23 mouse cellular contexts compared by ENCODE assay signal in the genomic region with DNA sequence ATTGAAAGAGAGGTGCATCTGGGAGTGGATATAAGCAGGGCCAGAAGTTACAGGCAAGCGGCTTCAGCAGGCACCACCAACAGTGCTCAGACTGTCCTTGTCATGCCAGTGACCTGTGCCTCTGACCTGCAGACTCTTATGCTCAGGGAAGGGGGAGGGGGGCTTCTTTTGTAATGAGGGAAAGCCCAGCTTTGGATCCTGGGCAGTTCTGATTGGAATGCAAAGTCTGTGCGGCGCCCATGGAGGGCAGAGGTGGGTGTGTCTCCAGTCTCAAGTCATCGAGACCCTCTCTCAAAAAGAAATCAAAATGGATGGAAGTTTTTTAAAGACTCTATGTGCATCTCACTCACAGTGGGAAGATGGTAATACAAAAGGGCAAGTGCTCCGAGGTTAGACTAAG. TPM values are rescaled to one million over a fixed set of nuclear protein-coding genes. Genes with fewer than 3 reads are reported as not detected.
DNase-seq lines count a peak whose midpoint lies in the region; TF ChIP-seq lines count a peak whose summit lies in the region.
"Had no signal": no experiment of that assay in that cellular context is flagged by ENCODE, and none has a peak within 500 bp of the region (broad histone marks: within the 10 kb centered on the region; RNA-seq: fewer than 3 reads in every experiment).

No protein-coding gene starts in this region.

- no peaks in the 10 kb centered on the region for H3K36me3 ChIP-seq in E14TG2a.4 (ENCODE audit: insufficient read depth, low read length)
- H3K36me3 ChIP-seq in ES-Bruce4 (ENCODE audit: control insufficient read depth, insufficient read depth, low read length, poor library complexity, severe bottlenecking) = no peaks in the 10 kb centered on the region
- H3K36me3 ChIP-seq in ES-E14 (ENCODE audit: control insufficient read depth, insufficient read depth, low read length, poor library complexity, severe bottlenecking) = no peaks in the 10 kb centered on the region
- no peaks in the 10 kb centered on the region for H3K36me3 ChIP-seq in forebrain, embryonic 10.5 days (replicated peaks)
- H3K36me3 ChIP-seq: embryonic facial prominence, embryonic 13.5 days; embryonic facial prominence, embryonic 15.5 days; forebrain, embryonic 15.5 days had no signal

- no peak for TF ChIP-seq POLR2A in ES-Bruce4 (IDR thresholded peaks at IDR 0.05; ENCODE audit: insufficient read depth, low read length)

- no peak overlapping the region; the same call in 1 of the 2 replicates for H3K27ac ChIP-seq in ES-Bruce4 (ENCODE audit: insufficient read depth, low read length)
- peak overlapping the region; percentile 10; the same call in 1 of the 2 replicates for H3K27ac ChIP-seq in ES-E14 (ENCODE audit: insufficient read depth, low read depth, low read length, poor library complexity, severe bottlenecking)
- H3K27ac ChIP-seq in forebrain, embryonic 10.5 days = no peak overlapping the region
- H3K27ac ChIP-seq: embryonic facial prominence, embryonic 13.5 days; embryonic facial prominence, embryonic 15.5 days; forebrain, embryonic 13.5 days; forebrain, embryonic 15.5 days had no signal

- 0 out of 2 replicates have a peak, but pooled peaks have one; percentile 24 for TF ChIP-seq EP300 in ES-Bruce4 (IDR thresholded peaks at IDR 0.05; ENCODE audit: insufficient read depth, low read depth, low read length)

- TF ChIP-seq CTCF in E14TG2a.4 (conservative IDR thresholded peaks at IDR 0.05; ENCODE audit: low read length) (no peak), ES-Bruce4 (IDR thresholded peaks at IDR 0.05; ENCODE audit: low read depth, low read length) (no peak)

- no peaks in the 10 kb centered on the region; the same call in 1 of the 2 replicates for H3K9me3 ChIP-seq in E14TG2a.4 (ENCODE audit: low read length)
- no peaks in the 10 kb centered on the region for H3K9me3 ChIP-seq in ES-Bruce4 (replicated peaks; ENCODE audit: control insufficient read depth, insufficient read depth, low read length, poor library complexity, severe bottlenecking)
- H3K9me3 ChIP-seq in ES-E14 (ENCODE audit: control insufficient read depth, insufficient read depth, low read depth, low read length) = no peaks in the 10 kb centered on the region
- H3K9me3 ChIP-seq in forebrain, embryonic 10.5 days = no peaks in the 10 kb centered on the region
- H3K9me3 ChIP-seq: embryonic facial prominence, embryonic 13.5 days; embryonic facial prominence, embryonic 15.5 days; forebrain, embryonic 13.5 days; forebrain, embryonic 15.5 days had no signal

- DNase-seq in ES-E14 (ENCODE audit: low read depth, low spot score) (no peak), ZHBTc4 (ENCODE audit: low read depth, low spot score) (peak; percentile 53)
- DNase-seq in spleen, postnatal 4 days (ENCODE audit: low spot score in 2 of 2) = no peak
- no peak for DNase-seq in thymus, postnatal 36 days
- DNase-seq in forebrain, embryonic 10.5 days (ENCODE audit: extremely low spot score, low spot score) = no peak
- DNase-seq: adrenal gland, adult 2 months; adrenal gland, postnatal 10 days; adrenal gland, postnatal 25 days; cerebellum, adult 11 months; cerebellum, adult 18-20 months; cerebellum, adult 8-10 months; cerebellum, adult 9-11 months; cerebellum, postnatal 14 days; cerebellum, postnatal 36 days; embryo, embryonic 11 days; forebrain, postnatal 0 days had no signal

- H3K4me1 ChIP-seq in E14TG2a.4 (replicated peaks; ENCODE audit: low read depth, low read length) (peaks cover 57% of the 10 kb centered on the region), ES-Bruce4 (ENCODE audit: control insufficient read depth, insufficient read depth, low read length) (no peaks in the 10 kb centered on the region), ES-E14 (ENCODE audit: control insufficient read depth in 2 of 2, insufficient read depth in 2 of 2, low read length in 2 of 2, poor library complexity in 1 of 2) (peaks cover 0 to 10% of the 10 kb centered on the region in 2 experiments; a peak in 1 of 4 replicates)
- H3K4me1 ChIP-seq in forebrain, embryonic 10.5 days = peaks cover 17% of the 10 kb centered on the region
- H3K4me1 ChIP-seq: forebrain, embryonic 15.5 days had no signal

- no peak overlapping the region for H3K9ac ChIP-seq in ES-Bruce4 (ENCODE audit: low read depth, poor library complexity, severe bottlenecking)
- 0 out of 2 replicates have a peak overlapping the region, but pooled peaks have one; percentile 13 for H3K9ac ChIP-seq in ES-E14 (ENCODE audit: insufficient read depth, low read depth, low read length, poor library complexity, severe bottlenecking)
- H3K9ac ChIP-seq: embryonic facial prominence, embryonic 13.5 days; embryonic facial prominence, embryonic 15.5 days; forebrain, embryonic 13.5 days; forebrain, embryonic 15.5 days; forebrain, postnatal 0 days had no signal

- in situ Hi-C loops in ES-E14 (cut with MboI; ENCODE audit: low sequenced_read_pairs in 2 of 2, unreplicated experiment in 2 of 2) = no loop called here

- H3K27me3 ChIP-seq in E14TG2a.4 (ENCODE audit: insufficient read depth, low read length) = no peaks in the 10 kb centered on the region
- H3K27me3 ChIP-seq in ES-Bruce4 (ENCODE audit: control insufficient read depth, insufficient read depth, low read length, poor library complexity, severe bottlenecking) = no peaks in the 10 kb centered on the region
- H3K27me3 ChIP-seq in forebrain, embryonic 10.5 days (ENCODE audit: poor library complexity, severe bottlenecking) = no peaks in the 10 kb centered on the region
- H3K27me3 ChIP-seq: embryonic facial prominence, embryonic 13.5 days; embryonic facial prominence, embryonic 15.5 days; forebrain, embryonic 13.5 days; forebrain, embryonic 15.5 days had no signal

- 66% methylated on average over 5 of the region's 5 CpGs for WGBS in forebrain, embryonic 10.5 days

- peak overlapping the region; percentile 55 for H3K4me3 ChIP-seq in E14TG2a.4 (replicated peaks; ENCODE audit: low read length)
- no peak overlapping the region for H3K4me3 ChIP-seq in ES-Bruce4 (ENCODE audit: low read depth, low read length)
- H3K4me3 ChIP-seq in ES-E14 (ENCODE audit: insufficient read depth in 1 of 2, low read depth in 1 of 2, low read length in 2 of 2, poor library complexity in 1 of 2, severe bottlenecking in 1 of 2) = peak overlapping the region in 1 of 2 experiments; percentile 66; a peak in 2 of 4 replicates
- no peak overlapping the region for H3K4me3 ChIP-seq in forebrain, embryonic 10.5 days
- H3K4me3 ChIP-seq: embryonic facial prominence, embryonic 13.5 days; embryonic facial prominence, embryonic 15.5 days; erythroblast, embryonic 14.5 days; forebrain, embryonic 13.5 days; forebrain, embryonic 15.5 days had no signal

TF ChIP-seq in ES-E14, 5 proteins besides CTCF, POLR2A, EP300 and RAD21:
- TF ChIP-seq CHD2 (IDR thresholded peaks at IDR 0.05; ENCODE audit: low read depth, low read length) (no peak), MAFK (IDR thresholded peaks at IDR 0.05; ENCODE audit: insufficient read depth, low read depth, low read length) (no peak), HCFC1 (IDR thresholded peaks at IDR 0.05; ENCODE audit: borderline replicate concordance, insufficient read depth, low read length) (no peak), ZC3H11A (IDR thresholded peaks at IDR 0.05; ENCODE audit: borderline replicate concordance, low read depth, low read length) (no peak), ZNF384 (IDR thresholded peaks at IDR 0.05; ENCODE audit: low read depth, low read length) (no peak)
TF ChIP-seq in ES-E14: peak in this region for 0.

RNA-seq across cellular contexts. Expression of a gene that starts 48.9 kb away (rescaled TPM):
- 52.2 and 54.6 TPM in 2 replicates for polyA plus RNA-seq in ES-Bruce4 (2011; ENCODE audit: insufficient read depth, insufficient read length, low read depth, missing spikeins)
- 27.8 and 30.6 TPM in 2 replicates for total RNA-seq in ES-E14 (2012; rRNA removed)
- polyA plus RNA-seq in forebrain, embryonic 10.5 days (2016; fragmentation: Nextera tagmentation; extraction: Ambion mirVana) = 33.8 and 34.9 TPM in 2 replicates
